Mouse (Mus musculus): ENCODE data around the gene Dock1.

Gene Dock1

DNA sequence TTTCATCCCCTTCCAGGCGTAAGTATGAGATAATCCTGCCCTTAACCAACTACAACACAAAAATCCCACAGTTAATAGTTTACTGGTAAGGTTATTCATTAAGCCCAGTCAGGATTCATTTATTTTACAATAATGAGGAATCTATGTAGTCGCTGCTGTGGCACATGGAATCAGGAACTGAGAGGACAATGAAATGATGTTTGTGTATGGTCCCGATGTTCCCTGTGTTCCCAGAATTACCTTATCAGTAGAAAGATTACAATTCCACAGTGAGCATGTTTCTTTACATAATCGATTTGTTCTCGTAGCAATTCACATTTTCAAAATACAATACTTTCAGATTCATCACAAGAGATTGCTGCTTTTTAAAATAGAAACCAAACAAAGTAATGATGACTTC is 83.0 kb downstream of the Dock1 start:
- 83% methylated on average over 5 of the region's 5 CpGs for WGBS

DNA sequence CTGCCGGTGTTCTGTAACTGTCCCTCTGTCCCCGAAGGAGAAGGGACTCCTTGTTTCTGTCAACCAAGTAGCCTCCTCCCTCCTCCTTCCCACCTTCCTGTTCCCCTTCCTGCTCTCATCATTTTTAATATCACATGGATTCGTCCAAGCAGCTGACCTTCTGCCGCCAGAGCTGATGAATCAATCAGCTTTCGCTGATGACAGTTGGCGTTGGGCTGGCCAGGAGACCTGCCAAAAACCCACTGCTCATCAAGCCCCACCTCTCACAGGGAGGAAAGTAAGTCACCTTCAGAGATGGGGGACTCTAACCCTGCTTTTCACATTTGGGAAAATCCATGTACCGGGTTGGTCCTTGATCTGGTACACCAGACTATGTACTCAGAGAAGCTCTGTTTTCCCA is 87.2 kb downstream of the Dock1 start:
- WGBS, result 91% methylated on average over 7 of the region's 7 CpGs

DNA sequence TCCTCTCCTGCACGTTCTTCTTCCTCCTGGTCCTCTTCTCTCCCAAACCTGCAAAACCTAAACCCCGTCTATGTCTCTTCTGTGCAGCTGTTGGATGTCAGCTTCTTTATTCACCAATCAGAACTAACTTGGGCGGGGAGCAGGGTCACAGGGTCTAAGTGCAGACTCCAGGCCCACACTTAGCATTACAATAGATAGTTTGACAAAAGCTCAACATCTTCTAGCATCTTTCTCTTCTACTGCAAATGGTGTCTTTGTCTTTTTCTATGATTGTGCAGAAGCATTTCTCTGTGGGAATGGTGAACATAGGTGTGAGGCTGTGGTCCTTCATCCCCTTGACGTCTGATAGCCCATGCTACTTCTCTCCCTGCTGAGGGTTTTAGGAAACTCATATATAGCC is 91.3 kb downstream of the Dock1 start:
- 92% methylated on average over 4 of the region's 4 CpGs for WGBS

DNA sequence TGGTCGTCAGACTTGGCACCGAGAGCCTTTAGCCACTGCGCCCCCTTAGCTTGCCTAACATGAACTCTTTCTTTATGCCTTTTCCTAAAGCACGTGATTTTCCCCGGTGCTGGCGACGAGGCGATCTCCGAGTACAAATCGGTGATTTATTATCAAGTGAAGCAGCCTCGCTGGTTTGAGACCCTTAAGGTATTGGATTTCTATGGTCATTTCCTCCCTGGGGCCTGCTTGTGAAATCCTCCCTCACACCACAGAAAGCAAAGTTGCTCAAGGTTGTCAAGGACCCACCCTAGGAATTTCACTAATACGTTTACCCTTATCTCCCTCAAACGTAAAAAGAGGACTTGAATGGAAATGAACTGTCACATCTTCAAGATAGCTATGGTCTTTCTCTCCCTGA is 94.7 kb downstream of the Dock1 start:
- 97% methylated on average over 13 of the region's 13 CpGs for WGBS

DNA sequence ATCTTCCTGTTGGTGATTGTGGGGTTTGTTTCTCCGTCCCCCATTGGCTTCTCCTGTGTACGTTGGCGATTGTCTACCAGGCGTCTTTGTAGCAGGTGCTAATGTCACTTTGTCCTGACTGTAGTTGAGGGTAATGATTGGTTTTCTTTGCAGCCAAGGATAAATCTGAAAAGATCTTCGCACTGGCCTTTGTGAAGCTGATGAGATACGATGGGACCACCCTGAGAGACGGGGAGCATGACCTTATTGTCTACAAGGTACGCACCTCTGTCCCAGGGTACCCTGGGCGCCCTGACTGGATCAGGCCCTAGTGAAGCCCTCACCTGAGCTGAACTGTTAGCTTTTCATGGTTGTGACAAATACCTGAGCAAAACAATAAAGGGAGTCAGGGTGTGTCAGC is 100.9 kb downstream of the Dock1 start:
- 97% methylated on average over 9 of the region's 9 CpGs for WGBS

DNA sequence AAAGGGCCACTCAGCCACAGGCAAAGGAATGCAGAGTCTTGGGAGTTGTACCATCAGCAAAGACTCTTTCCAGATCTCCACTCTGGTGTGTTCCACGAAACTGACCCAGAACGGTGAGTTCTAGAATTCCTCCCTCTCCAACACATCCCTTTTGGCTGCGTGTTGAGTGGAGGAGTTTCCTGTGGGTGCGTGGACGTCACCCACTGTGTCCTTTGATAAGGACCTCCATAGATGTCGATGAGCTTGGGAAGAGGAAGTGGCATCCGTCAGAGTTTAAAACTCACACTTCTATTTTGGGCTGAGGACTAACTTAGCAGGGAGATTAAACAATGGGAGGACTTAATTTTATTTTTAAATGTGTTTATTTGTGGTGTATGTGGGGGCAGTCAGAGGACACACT is 101.9 kb downstream of the Dock1 start:
- 54% methylated on average over 7 of the region's 7 CpGs for WGBS

DNA sequence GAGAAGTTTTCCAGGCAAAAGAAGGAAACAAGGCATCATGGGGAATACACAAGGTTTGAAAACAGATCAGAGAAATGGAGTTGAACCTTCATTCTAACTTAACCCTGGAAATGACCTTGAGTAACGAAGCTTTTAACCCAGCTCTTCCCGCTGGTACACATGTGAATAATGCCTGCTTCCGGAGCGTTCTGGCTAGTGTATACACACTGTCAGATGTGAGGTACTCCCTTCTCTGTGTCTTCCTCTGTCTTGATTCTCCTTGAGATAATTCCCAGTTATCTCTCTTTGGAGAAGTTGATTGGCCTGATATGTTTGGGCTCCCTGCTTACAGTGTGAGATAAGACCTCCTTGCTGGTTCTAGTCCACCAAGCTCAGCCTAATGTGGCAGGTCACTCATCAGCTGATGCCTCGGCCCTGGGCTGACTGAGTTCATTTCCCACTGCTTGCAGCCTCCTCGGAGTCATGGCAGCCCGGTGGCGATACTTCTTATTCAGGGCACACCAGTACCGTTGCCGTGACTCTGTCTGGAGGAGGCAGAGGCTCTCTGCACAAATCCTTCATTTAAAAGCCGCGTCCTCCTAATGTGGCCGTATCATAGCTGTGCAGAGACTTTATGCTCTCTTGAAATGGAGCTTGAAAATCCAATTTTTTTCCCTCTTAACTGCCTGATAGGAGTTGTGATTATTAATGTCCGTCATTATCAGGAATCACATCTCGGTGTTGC is 102.6 kb downstream of the Dock1 start:
- 83% methylated on average over 15 of the region's 15 CpGs for WGBS

DNA sequence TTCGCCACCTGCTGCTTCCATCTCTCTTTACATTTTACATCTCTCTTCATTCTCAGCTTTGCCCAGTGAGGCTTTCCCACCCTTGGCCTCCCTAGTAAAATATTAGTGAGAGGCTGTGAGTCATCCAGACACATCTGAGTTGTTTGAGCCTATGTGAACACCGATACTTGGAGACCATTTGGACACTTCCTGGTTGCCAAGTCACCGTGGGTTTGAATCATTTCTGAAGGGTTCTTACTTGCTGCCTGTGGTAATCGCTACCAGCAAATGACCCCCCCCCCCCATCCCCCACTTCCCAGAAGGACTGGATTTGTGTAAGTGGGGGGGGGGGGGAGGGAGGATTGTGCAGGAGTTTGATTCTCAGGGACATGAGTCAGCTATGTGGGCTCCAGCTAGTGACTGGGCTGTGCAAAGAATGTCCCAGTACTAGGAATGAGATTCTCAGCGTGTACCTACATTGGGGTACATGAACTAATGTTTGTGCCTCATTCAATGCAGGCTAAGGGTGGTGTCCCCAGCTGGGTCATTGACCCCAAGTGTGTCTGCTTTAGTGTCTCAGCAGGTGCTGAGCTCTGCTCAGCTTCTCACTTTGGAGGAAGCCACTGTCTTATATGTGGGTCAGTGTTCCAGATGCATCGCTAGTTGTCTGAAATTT is 103.4 kb downstream of the Dock1 start:
- WGBS, result 46% methylated on average over 6 of the region's 6 CpGs

DNA sequence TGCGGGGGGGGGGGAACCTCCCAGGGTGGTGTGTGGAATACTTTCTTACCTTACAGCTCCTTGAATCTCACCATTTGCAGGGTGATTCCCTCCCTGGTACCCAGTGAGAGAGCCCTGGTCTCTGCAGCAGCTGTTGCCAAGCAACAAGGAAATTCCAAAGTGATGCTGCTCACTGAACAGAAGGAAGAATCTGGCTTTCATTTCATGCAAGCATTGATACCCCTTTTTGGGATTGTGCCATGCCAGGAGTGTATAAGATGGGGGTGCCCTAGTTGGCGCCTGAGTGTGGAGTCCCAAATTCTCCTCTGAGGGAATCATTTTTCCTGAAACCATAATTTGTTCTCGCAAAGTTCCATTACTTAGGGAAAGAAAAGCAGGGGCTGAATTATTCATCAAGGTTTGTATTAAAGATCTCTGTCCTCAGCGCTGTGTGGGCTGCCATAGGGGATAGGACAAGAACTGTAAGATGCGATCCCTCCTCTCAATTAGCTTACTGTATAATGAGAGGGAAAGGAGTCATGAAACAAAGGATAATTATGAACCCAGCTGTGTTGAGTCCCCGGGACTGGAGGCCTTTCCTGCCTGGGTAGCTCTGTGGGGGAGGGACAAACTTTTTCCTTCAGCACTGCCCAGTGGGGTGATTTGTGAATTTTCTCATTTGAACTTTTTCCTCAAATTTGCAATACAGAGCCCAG is 104.2 kb downstream of the Dock1 start:
- 28% methylated on average over 6 of the region's 6 CpGs for WGBS

DNA sequence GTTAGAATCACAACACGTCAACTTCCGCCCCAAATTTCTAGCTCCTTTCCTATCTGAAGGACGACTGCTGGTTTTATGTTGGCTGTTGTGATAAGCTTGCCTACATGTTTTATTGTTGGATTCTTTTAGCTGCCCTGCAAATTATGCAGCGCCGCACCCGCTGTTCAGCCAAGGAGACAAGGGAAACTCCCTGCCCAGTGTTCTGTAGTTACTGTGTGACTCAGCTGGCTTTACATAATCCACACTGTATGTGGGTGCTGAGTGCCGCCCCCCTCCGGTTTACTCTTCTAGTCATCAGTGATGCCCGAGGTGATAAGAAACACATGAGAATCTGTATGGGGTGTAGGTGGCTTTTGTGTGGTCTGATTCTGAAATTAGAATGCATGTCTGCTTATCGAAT is 105.2 kb downstream of the Dock1 start:
- WGBS, result 41% methylated on average over 10 of the region's 10 CpGs

DNA sequence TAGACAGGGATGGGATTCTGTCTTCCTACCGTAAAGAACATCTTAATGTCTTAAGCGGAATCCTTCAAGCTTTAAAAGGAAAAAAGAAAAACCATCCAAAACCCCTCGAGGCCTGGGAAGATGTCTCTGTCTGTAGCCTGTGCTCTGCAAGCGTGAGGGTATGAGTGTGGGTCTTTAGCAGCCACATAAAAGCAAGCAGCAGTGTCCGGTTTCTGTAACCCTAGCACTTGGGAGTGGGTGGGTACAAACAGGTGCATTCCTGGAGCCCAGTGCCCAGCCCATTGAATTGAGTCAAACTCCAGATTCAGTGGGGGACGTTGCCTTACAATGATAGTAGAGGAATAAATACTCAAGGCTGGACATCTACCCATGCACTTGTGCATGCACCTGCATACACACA is 105.9 kb downstream of the Dock1 start:
- 70% methylated on average over 6 of the region's 6 CpGs for WGBS

DNA sequence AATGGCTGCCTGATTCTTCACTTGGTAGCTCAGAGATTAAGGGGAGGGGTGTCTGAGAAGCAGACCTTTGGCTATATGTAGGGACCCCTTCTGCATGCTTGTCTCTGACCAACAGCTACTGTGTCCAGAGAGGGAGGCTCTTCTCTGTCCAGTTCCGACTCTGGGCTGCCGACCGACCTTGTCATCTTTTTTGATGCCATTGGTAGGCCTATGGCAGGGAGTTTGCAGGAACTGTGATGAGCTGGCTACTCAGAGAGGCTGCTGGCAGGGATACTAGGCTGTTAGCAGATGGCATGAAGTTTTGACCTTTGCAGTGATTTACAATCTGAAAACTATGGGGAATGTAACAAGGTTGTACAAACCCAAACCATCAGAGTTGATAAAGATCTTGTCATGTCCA is 109.3 kb downstream of the Dock1 start:
- WGBS, result 96% methylated on average over 3 of the region's 3 CpGs

DNA sequence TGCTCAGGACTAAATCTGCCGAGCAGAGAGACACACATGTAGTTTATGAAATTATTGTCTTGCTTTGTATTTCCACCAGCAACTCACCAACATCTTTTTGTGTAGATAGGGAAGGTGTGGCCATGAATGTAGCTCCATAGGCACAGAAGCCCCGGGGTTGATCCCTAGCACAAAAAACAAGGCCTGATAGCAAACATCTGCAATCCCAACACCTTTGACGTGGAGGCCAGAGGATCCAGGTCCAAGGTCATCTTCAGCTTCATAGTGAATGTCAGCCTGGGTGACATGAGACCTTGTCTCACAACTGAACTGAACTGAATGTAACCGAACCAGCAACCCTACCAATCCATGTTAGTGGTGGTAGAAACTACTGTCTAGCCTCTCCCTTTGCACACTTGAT is 116.7 kb downstream of the Dock1 start:
- WGBS, result 95% methylated on average over 4 of the region's 4 CpGs

DNA sequence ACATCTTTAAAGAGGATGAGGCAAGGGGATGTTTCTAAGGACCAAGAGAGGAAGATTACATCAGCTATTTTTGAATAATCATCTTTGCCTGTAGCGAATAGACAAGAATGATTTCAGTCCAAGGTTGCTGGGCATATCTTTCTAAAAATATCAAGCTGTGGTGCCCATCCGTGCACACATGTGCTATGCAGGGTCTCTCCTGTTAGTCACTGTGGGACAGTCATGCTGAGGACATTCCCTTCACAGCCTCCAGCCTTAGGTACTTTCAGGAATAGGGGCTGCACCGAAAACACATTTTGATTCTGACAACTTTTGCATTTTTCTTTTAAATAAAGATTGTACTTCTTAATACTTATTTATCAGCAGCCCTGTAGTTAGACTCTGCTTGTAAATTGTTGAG is 124.4 kb downstream of the Dock1 start:
- 93% methylated on average over 3 of the region's 3 CpGs for WGBS

DNA sequence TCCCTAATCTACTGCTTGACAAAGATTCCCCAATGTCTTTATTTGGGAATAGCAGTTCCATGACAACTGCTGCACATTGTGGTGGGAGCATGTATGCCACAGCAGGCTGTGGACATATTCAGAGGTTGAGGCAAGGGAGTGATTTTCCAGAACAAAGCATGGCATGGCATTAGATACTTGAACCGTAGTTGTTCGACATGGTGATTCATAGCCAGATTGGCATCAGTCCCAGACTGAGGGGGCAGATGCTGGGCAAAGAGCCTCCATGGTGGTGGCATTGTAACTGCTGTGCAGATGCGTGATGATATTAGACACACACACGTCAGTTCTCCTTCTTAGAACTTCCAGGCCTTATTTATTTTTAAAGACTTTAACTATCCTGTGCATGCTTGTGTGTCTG is 129.6 kb downstream of the Dock1 start:
- 25% methylated on average over 4 of the region's 4 CpGs for WGBS

DNA sequence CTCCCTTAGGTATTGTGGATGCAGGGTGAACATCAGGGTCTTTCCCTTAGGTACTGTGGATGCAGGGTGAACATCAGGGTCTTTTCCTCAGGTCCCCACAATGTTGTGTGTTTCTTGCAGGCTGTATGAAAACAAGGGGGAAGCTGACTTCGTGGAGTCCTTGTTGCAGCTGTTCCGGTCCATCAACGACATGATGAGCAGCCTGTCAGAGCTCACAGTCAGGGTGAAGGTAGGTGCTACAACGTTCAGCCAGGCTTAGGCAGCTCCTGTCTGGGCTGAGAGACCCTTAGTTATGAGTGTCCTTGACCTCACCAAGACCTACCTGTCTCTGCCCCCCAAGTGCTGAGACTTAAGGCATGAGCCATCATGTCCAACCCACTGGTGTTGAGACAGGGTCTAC is 134.0 kb downstream of the Dock1 start:
- WGBS, result 97% methylated on average over 4 of the region's 4 CpGs

DNA sequence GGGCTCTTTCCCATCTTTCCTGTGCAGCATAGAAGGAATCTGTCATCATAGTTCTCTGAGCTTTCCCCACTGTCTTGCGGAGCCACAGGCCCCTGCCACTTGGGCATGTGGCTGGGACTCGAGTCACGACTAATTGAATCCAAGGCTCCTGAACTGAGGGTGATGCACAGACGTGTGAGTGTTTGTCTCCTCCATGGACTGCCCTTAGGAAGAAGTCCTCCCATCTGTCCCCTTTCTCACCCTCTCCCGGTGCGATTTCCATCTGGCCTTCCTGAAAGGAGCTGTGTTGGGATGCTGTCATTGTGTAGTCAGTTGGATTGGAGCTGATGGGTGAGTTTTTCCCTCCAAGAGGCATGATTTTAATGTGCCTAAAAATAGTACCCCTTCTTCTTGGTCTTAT is 136.3 kb downstream of the Dock1 start:
- WGBS, result 71% methylated on average over 6 of the region's 6 CpGs

DNA sequence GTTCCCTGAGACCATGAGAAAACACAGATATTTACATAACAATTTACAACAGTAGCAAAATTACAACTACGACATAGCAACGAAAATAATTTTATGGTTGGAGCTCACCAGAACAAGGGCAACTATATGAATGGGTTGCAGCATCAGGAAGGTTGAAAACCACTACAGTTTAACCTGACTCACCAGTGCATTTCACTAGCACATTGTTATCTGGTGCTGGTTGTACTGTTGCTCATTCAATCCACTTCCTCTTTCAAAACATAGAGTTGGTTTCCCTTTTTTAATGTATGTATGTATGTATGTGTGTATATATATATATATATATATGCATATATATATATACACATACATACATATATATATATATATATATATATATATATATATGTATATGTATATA is 138.0 kb downstream of the Dock1 start:
- WGBS, result 95% methylated on average over 2 of the region's 2 CpGs

DNA sequence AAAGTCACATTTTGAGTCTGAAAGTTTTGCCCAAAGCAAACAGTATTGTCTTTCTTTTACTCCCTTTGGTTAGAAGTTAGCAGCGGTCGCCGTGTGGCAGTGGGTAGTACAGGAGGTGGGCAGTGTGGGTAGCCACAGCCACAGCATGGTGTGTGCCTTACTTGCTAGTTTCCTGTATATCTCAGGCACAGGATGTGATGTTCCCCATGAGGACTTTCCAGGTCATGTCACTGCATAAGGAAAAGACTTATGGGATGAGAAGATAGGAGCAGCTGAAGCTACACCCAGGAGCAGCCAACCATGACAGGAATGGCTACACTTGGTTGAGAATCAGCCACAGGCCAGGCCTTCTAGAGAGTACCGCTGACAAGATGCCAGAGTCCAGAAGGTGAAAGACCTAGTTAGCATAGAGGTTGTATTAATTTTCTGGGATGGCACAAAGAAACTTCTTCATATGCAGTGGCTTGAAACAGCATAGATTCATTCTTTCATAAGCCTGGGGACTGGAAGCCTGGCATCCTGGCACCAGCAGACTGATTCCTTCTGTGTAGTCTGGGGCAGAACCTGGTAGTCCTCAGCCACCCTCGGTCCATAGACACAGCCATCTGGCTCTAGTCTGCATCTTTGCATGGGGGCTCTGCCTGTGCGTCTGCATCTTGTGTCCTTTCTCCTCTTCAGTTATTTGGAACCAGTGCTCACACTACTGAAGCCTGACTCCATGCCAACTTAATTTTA is 139.0 kb downstream of the Dock1 start:
- 73% methylated on average over 6 of the region's 6 CpGs for WGBS

DNA sequence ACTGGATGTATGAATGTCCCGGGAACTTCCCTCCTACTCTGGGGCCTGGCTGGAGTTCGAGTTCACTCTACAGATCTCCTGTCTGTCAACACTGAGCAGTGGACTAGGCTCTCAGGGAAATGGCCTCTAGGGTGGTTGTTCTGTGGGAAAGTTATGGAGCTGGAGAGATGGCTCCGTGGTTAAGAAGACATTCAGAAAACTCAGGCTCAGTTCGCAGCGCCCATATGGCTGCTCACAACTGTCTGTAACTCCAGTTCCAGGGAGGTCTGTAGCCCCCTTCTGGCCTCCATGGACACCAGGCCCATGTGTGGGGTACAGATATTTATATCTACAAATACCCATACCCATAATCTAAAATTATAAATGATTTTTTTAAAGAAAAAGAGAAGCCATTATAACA is 148.0 kb downstream of the Dock1 start:
- WGBS, result 97% methylated on average over 5 of the region's 5 CpGs

DNA sequence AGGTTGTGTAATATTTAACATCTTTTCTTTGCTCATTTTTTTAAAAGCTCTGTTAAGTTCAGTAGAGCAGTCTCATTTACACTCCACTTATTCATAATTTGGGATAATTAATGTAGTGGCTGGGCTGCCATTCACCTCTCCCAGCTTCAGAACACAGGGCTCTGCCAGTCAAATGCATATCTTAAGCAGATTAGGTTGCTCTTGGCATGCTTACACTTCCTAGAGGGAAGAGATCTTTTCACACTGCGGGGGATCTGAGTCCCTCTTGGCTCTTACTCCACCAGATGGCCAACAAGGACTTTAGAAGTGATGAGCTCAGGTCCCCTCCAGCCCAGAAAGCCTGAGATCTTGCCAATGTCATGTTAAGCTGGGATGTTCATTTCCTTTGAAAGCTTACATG is 150.8 kb downstream of the Dock1 start:
- 35% methylated on average over 1 of the region's 1 CpGs for WGBS

DNA sequence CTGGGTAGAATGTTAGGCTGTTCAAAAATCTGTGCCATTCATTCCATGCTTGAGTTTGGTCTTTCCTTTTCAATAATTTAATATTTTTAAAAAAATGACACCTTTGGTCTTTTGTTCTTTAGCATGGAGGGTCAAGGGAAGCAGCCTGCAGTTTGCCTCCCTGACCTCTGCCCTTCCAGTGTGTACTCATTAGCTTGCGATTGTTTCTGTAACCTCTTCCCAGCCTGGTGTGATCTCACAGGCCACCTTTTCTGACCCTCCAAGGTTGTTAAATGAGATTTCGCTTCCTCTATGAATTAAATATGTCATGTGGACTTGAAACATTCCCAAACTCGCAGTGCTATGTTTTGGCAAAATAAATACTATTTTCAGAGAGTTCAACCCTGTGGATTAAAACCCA is 151.6 kb downstream of the Dock1 start:
- WGBS, result 82% methylated on average over 3 of the region's 3 CpGs

DNA sequence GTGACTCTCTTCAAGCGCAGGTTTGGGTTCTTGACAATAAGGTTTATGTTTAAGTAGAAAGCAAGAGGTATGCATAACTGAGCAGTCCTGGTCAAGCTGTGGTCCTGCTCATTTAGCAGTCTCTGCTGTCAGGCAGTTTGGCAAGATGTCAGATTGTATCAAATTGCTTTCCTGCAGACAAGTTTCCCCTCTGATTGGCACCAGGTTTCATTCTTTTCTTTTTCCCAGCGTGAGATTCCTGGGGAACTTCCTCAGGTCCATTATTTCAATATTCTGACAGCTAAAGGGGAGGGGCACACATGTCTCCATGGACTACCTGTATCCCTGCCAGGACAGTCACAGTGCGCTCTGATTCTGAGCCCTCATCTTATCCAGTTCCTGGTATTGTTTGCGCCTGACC is 153.4 kb downstream of the Dock1 start:
- 75% methylated on average over 4 of the region's 4 CpGs for WGBS
